Mouse (Mus musculus): ENCODE results near the gene Fcor. TPM values are rescaled to one million over a fixed set of nuclear protein-coding genes. Genes with fewer than 3 reads are reported as not detected.

Fcor gene
- polyA plus RNA-seq, 1 experiment from 2014 or later: 7.9 TPM

DNA sequence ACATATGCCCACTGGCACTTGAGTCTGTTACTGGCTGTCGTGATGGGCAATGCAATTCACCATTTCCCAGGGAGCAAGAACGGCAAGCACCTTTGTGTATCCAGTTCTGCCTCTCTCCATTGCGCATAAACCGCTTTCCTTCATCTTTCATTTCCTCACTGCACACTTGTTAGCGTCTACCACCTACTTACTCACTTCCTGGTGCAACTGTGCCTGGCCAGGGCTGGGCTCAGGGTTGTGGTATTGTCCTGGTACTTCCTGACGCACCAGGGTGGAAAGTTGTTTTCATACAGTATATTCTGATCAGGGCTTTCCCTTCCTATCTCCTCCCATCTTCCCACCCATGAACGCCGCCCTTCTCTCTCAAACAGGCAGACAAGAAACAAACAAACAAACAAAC lies 11.3 kb downstream of the Fcor start:
- H3K9ac ChIP-seq (ENCODE audit: low read length): no peak overlapping the region
- WGBS: 86% methylated on average over 8 of the region's 8 CpGs
- no peak for ATAC-seq (ENCODE audit: insufficient read depth, low FRiP score, low TSS enrichment)

DNA sequence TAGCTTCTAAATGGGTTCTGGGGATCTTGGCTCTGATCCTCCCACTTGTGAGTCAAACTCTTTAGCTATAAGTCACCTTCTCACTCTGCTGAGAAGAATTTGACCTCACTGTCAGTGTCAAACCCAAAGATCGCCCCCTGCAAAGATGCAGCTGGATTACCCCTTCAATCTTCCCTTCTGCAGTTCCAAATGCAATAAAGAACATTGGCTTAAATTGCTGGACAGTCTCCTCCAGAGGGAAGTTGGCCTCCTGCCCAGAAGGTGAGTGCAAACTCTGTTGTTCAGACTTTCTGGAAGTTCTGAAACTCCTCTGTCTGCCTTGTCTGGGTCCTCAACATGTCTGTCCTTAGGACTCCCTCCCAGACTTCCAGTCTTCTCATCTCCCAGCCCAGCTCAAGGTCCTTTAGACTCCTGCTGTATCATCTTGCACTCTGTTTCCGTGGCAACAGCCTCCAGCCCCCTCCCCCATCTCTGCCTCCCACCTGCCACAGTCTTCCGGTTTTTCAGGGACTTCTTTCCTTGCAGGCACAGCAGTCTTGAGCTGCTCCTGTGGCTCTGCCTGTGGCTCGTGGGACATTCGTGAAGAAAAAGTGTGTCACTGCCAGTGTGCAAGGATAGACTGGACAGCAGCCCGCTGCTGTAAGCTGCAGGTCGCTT lies 15.3 kb downstream of the Fcor start:
- H3K4me2 ChIP-seq (ENCODE audit: low read depth): no peak overlapping the region
- ATAC-seq (ENCODE audit: insufficient read depth, low FRiP score, low TSS enrichment): no peak
- H3K36me3 ChIP-seq (ENCODE audit: control insufficient read depth, insufficient read depth, low read length): no peaks in the 10 kb centered on the region

More for the DNA sequence above, 11.3 kb downstream of the Fcor start:
- H3K9me3 ChIP-seq (ENCODE audit: control insufficient read depth, low read length): no peaks in the 10 kb centered on the region
- no peak for DNase-seq (ENCODE audit: low spot score)
- no peaks in the 10 kb centered on the region for H3K4me1 ChIP-seq (ENCODE audit: control insufficient read depth, insufficient read depth, low read length)
- H3K4me2 ChIP-seq (ENCODE audit: low read depth): no peak overlapping the region
- no peaks in the 10 kb centered on the region for H3K27me3 ChIP-seq (ENCODE audit: control insufficient read depth, insufficient read depth, low read length)
- H3K36me3 ChIP-seq (ENCODE audit: control insufficient read depth, insufficient read depth, low read length): no peaks in the 10 kb centered on the region
- no peak overlapping the region for H3K27ac ChIP-seq (ENCODE audit: low read depth, low read length)
- no peak overlapping the region for H3K4me3 ChIP-seq (ENCODE audit: low read depth, low read length)

DNA sequence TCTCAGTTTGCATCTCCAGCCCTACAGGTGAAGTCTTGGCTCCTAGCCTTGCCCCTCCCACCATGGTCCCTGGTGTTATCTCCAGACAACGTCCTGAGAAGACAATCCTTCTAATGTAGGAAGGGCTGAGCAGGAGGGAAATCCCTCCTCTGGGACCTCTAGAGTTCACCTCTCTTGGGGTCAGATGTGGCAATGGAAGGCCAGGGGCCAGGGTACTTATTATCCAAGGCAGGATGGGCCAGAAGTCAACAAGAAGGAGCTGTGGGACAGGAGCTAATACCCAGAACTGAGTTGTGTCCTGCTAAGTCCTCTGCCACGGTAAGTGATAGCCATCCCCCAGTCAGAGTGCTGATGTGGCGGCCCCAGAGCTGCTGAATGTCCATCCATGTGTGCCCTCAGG lies 16.6 kb downstream of the Fcor start, which contains the start of gene Retn:
Gene Retn, plus strand, starts transcription at position 245 of the 400 bp plus-strand sequence.
- H3K9ac ChIP-seq (ENCODE audit: low read length): no peak within 1 kb of the TSS
- H3K4me2 ChIP-seq (ENCODE audit: low read depth): no peak within 1 kb of the TSS
- no peaks in the 10 kb centered on the region for H3K27me3 ChIP-seq (ENCODE audit: control insufficient read depth, insufficient read depth, low read length)
- no peak within 1 kb of the TSS for H3K27ac ChIP-seq (ENCODE audit: low read depth, low read length)
- ATAC-seq (ENCODE audit: insufficient read depth, low FRiP score, low TSS enrichment) (no peak), DNase-seq (ENCODE audit: low spot score) (no peak)
- no peaks in the 10 kb centered on the region for H3K4me1 ChIP-seq (ENCODE audit: control insufficient read depth, insufficient read depth, low read length)
- no peaks in the 10 kb centered on the region for H3K36me3 ChIP-seq (ENCODE audit: control insufficient read depth, insufficient read depth, low read length)
- no peak within 1 kb of the TSS for H3K4me3 ChIP-seq (ENCODE audit: low read depth, low read length)
- H3K9me3 ChIP-seq (ENCODE audit: control insufficient read depth, low read length): no peaks in the 10 kb centered on the region
- 66% methylated on average over 3 of the region's 3 CpGs for WGBS

More for the DNA sequence above, 15.3 kb downstream of the Fcor start:
- no peak overlapping the region for H3K27ac ChIP-seq (ENCODE audit: low read depth, low read length)
- no peaks in the 10 kb centered on the region for H3K27me3 ChIP-seq (ENCODE audit: control insufficient read depth, insufficient read depth, low read length)
- no peak overlapping the region for H3K9ac ChIP-seq (ENCODE audit: low read length)
- no peaks in the 10 kb centered on the region for H3K4me1 ChIP-seq (ENCODE audit: control insufficient read depth, insufficient read depth, low read length)
- no peak overlapping the region for H3K4me3 ChIP-seq (ENCODE audit: low read depth, low read length)
- peak; percentile 30 for DNase-seq (ENCODE audit: low spot score)
- WGBS: 26% methylated on average over 7 of the region's 7 CpGs
- no peaks in the 10 kb centered on the region for H3K9me3 ChIP-seq (ENCODE audit: control insufficient read depth, low read length)

DNA sequence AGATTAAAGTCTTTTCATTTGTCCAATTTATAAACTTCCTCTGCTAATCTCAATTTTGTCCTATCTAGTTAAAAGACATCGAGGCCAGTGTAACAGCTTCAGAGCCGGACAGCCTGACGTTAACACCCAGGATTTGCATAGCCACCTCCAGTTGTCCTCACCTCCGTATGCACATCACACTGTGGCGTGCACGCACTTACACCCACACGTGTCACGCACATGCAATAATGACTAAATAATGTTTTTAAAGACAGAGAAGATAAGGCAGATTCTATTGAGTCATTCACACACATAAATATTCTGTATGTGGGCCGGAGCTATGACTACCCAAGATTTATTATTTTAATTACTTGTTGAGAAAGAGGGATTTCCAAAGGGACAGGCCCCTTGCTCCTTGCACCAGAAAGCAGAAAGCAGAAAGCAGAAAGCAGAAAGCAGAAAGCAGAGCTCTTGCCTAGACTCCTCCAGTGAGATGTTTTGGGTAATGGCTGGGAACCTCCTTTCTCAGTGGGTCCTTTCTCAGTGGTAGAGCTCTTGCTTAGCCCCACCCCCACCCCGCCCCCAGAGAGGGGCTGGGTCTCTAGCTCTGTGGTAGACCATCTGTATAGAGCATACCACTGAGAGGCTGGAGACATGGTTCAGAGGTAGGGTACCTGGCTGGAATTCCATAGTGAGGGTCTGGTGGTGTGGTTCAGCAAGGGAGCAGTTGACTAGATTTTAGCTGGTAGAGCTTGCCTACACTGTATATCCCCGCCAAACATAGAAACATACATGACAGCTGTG lies 17.2 kb downstream of the Fcor start:
- Histone ChIP-seq H3K4me1 (ENCODE audit: control insufficient read depth, insufficient read depth, low read length) (no peaks in the 10 kb centered on the region), H3K36me3 (ENCODE audit: control insufficient read depth, insufficient read depth, low read length) (no peaks in the 10 kb centered on the region), H3K27ac (ENCODE audit: low read depth, low read length) (no peak overlapping the region), H3K4me2 (ENCODE audit: low read depth) (no peak overlapping the region), H3K4me3 (ENCODE audit: low read depth, low read length) (no peak overlapping the region), H3K9ac (ENCODE audit: low read length) (no peak overlapping the region), H3K9me3 (ENCODE audit: control insufficient read depth, low read length) (no peaks in the 10 kb centered on the region), H3K27me3 (ENCODE audit: control insufficient read depth, insufficient read depth, low read length) (no peaks in the 10 kb centered on the region)
- DNase-seq (ENCODE audit: low spot score): no peak
- no peak for ATAC-seq (ENCODE audit: insufficient read depth, low FRiP score, low TSS enrichment)
- WGBS: 77% methylated on average over 11 of the region's 11 CpGs

DNA sequence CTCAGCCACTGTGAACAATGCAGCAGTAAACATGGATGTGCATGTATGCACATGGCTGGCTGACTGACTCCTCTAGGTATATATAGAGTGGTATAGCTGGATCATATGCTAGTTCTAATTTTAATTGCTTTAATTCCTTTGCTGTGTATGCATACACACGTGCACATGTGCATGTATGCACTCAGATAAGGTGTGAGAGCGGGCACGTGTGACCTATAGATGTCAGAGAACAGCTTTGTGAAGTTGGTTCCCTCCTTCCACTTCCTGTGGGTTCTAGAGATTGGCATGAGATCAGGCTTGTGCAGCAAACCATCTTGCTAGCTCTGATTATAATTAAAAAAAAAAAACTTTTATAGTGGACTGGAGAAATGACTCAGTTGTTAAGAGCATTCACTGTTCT lies 19.3 kb downstream of the Fcor start:
- ATAC-seq (ENCODE audit: insufficient read depth, low FRiP score, low TSS enrichment) (no peak), DNase-seq (ENCODE audit: low spot score) (no peak)
- H3K36me3 ChIP-seq (ENCODE audit: control insufficient read depth, insufficient read depth, low read length): no peaks in the 10 kb centered on the region
- no peaks in the 10 kb centered on the region for H3K4me1 ChIP-seq (ENCODE audit: control insufficient read depth, insufficient read depth, low read length)
- H3K9me3 ChIP-seq (ENCODE audit: control insufficient read depth, low read length): no peaks in the 10 kb centered on the region
- H3K9ac ChIP-seq (ENCODE audit: low read length): no peak overlapping the region
- 71% methylated on average over 3 of the region's 3 CpGs for WGBS
- no peak overlapping the region for H3K4me2 ChIP-seq (ENCODE audit: low read depth)
- no peaks in the 10 kb centered on the region for H3K27me3 ChIP-seq (ENCODE audit: control insufficient read depth, insufficient read depth, low read length)
- H3K4me3 ChIP-seq (ENCODE audit: low read depth, low read length): no peak overlapping the region
- H3K27ac ChIP-seq (ENCODE audit: low read depth, low read length): no peak overlapping the region

DNA sequence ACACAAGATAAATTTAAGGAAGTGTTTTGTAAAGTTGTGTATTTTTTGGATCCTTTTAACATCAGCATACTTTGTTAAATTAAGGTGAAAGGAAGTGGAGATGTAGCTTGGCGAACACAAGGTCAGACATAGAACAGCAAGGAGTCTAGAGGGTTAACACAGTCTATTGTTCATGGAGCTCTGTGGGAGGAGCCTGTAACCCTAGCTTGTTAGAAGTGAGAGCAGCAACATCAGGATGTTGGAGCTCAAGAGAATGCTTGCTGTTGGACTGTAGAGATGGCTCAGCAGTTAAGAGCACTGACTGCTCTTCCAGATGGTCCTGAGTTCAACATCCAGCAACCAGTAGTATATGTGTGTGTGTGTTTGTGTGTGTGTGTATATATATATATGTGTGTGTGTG lies 23.2 kb downstream of the Fcor start:
- DNase-seq (ENCODE audit: low spot score) (no peak), ATAC-seq (ENCODE audit: insufficient read depth, low FRiP score, low TSS enrichment) (no peak)
- Histone ChIP-seq H3K4me2 (ENCODE audit: low read depth) (no peak overlapping the region), H3K36me3 (ENCODE audit: control insufficient read depth, insufficient read depth, low read length) (no peaks in the 10 kb centered on the region), H3K9me3 (ENCODE audit: control insufficient read depth, low read length) (no peaks in the 10 kb centered on the region), H3K4me1 (ENCODE audit: control insufficient read depth, insufficient read depth, low read length) (no peaks in the 10 kb centered on the region), H3K9ac (ENCODE audit: low read length) (no peak overlapping the region), H3K4me3 (ENCODE audit: low read depth, low read length) (no peak overlapping the region), H3K27me3 (ENCODE audit: control insufficient read depth, insufficient read depth, low read length) (no peaks in the 10 kb centered on the region), H3K27ac (ENCODE audit: low read depth, low read length) (no peak overlapping the region)
- 44% methylated on average over 1 of the region's 1 CpGs for WGBS

DNA sequence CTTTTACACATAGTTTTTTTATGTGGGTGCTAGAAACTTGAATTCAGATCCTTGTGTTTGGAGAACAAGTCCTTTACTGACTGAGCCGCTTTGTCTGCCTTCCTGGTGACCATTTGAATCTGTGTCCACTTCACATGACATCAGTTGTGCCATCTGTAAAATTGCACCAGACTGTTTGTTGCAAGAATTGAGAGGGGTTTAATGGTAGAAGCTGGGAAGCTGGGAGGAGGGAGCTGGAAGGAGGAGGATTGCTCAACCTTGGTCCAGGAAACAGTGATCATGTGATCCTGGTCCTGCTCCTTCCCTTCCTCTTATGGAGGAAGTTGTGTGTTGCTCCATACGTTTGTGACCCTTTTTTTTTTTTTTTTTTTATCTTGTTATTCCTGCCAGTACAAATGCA lies 23.9 kb downstream of the Fcor start:
- Histone ChIP-seq H3K9me3 (ENCODE audit: control insufficient read depth, low read length) (no peaks in the 10 kb centered on the region), H3K4me1 (ENCODE audit: control insufficient read depth, insufficient read depth, low read length) (no peaks in the 10 kb centered on the region), H3K27me3 (ENCODE audit: control insufficient read depth, insufficient read depth, low read length) (no peaks in the 10 kb centered on the region), H3K4me3 (ENCODE audit: low read depth, low read length) (no peak overlapping the region), H3K4me2 (ENCODE audit: low read depth) (no peak overlapping the region), H3K9ac (ENCODE audit: low read length) (no peak overlapping the region), H3K36me3 (ENCODE audit: control insufficient read depth, insufficient read depth, low read length) (no peaks in the 10 kb centered on the region), H3K27ac (ENCODE audit: low read depth, low read length) (no peak overlapping the region)
- WGBS: 73% methylated on average over 2 of the region's 2 CpGs
- no peak for ATAC-seq (ENCODE audit: insufficient read depth, low FRiP score, low TSS enrichment)
- DNase-seq (ENCODE audit: low spot score): no peak

DNA sequence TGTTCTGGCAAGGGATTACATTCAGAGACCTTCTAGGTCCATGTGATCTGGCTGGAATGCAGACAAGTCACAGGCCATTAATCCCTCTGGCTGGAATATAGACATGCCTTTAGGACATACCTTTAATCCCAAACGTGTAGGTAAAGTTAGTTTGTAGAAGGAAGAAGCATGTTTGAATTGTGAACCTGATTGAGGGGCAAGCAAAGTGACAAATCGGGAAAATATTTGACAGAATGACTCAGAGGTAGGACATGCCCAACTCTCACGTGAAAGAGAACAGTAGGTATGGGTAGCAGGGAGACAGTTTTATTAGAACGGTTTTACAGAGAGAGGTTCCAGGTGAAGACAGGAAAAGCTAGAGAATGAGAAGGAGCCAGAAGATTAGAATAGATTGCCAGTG lies 24.6 kb downstream of the Fcor start:
- H3K36me3 ChIP-seq (ENCODE audit: control insufficient read depth, insufficient read depth, low read length): no peaks in the 10 kb centered on the region
- no peaks in the 10 kb centered on the region for H3K9me3 ChIP-seq (ENCODE audit: control insufficient read depth, low read length)
- no peaks in the 10 kb centered on the region for H3K27me3 ChIP-seq (ENCODE audit: control insufficient read depth, insufficient read depth, low read length)
- DNase-seq (ENCODE audit: low spot score) (no peak), ATAC-seq (ENCODE audit: insufficient read depth, low FRiP score, low TSS enrichment) (no peak)
- H3K4me3 ChIP-seq (ENCODE audit: low read depth, low read length): no peak overlapping the region
- H3K4me2 ChIP-seq (ENCODE audit: low read depth): no peak overlapping the region
- no peak overlapping the region for H3K27ac ChIP-seq (ENCODE audit: low read depth, low read length)
- no peaks in the 10 kb centered on the region for H3K4me1 ChIP-seq (ENCODE audit: control insufficient read depth, insufficient read depth, low read length)
- H3K9ac ChIP-seq (ENCODE audit: low read length): no peak overlapping the region
- WGBS: 80% methylated on average over 4 of the region's 4 CpGs
